ENCODE assay signal across 11 mouse cellular contexts in the genomic region with DNA sequence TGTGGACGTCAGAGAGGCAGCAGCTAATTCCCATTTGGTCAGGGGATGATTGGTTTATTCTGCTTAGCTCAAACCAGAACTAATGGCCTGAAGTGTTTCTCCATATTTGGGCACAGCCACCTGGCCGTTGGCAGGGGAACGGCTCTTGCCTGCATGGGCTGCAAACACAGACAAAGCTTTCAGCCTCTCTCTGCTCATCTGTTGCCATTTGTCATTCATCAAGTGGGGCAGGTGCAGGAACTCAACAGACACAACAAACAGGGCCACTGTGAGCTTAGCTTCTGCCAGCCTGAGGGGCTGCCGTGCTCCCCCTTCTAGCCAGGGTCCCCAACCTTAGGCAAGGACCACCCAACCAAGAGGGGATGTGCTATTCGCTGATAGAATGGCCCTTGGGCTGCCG. TPM values are rescaled to one million over a fixed set of nuclear protein-coding genes. Genes with fewer than 3 reads are reported as not detected.
DNase-seq lines count a peak whose midpoint lies in the region; ATAC-seq lines count a peak whose summit lies in the region.
"Had no signal": no experiment of that assay in that cellular context is flagged by ENCODE, and none has a peak within 500 bp of the region (broad histone marks: within the 10 kb centered on the region; RNA-seq: fewer than 3 reads in every experiment).

No protein-coding gene starts in this region.

- no peaks in the 10 kb centered on the region for H3K9me3 ChIP-seq in heart, embryonic 12.5 days (replicated peaks)

- ATAC-seq in heart, embryonic 12.5 days (ENCODE audit: insufficient number of reproducible peaks, low FRiP score): no peak

- peak; percentile 52 to 68 for DNase-seq in layer of hippocampus, adult 18-20 months (ENCODE audit: low spot score in 2 of 2)
- no peak for DNase-seq in layer of hippocampus, adult 9-10 months (ENCODE audit: low spot score)
- DNase-seq in embryo, embryonic 10.5 days (ENCODE audit: low spot score): peak; percentile 68
- DNase-seq in layer of hippocampus, adult 9-11 months: peak; percentile 69
- DNase-seq in retina, embryonic 14.5 days (ENCODE audit: low spot score): peak; percentile 30
- DNase-seq in urinary bladder, adult 18-20 months (ENCODE audit: low spot score in 2 of 2): no peak
- DNase-seq in thymus, postnatal 4 days: no peak

- peaks cover 18% of the 10 kb centered on the region for H3K4me1 ChIP-seq in heart, embryonic 12.5 days (replicated peaks)

- no peak overlapping the region for H3K27ac ChIP-seq in heart, embryonic 12.5 days (ENCODE audit: poor library complexity, severe bottlenecking)

- no peak overlapping the region for H3K4me2 ChIP-seq in heart, embryonic 12.5 days

- no peaks in the 10 kb centered on the region for H3K27me3 ChIP-seq in heart, embryonic 12.5 days (replicated peaks)

- WGBS in heart, embryonic 12.5 days: 59% methylated on average over 6 of the region's 6 CpGs

- H3K36me3 ChIP-seq in heart, embryonic 12.5 days: no peaks in the 10 kb centered on the region

- H3K4me3 ChIP-seq in heart, embryonic 12.5 days: no peak overlapping the region

- no peak overlapping the region for H3K9ac ChIP-seq in heart, embryonic 12.5 days

RNA-seq across cellular contexts. Expression of a gene that starts 10.9 kb away (rescaled TPM):
- not detected for total RNA-seq in layer of hippocampus, adult 18-20 months (2021)
- 1.8 and 2.0 TPM in 2 replicates for polyA plus RNA-seq in heart, embryonic 12.5 days (2016; fragmentation: Nextera tagmentation; extraction: Ambion mirVana)
- total RNA-seq: common myeloid progenitor, adult 5-6 weeks; hematopoietic stem cell, adult 5-6 weeks had no signal

RNA-seq across cellular contexts. Expression of a gene that starts 17.3 kb away (rescaled TPM):
- not detected for total RNA-seq in layer of hippocampus, adult 18-20 months (2021)
- polyA plus RNA-seq in heart, embryonic 12.5 days (2016; fragmentation: Nextera tagmentation; extraction: Ambion mirVana): 1.1 and 1.9 TPM in 2 replicates
- total RNA-seq: common myeloid progenitor, adult 5-6 weeks; hematopoietic stem cell, adult 5-6 weeks had no signal
- polyA plus RNA-seq: liver, embryonic 16.5 days had no signal

RNA-seq across cellular contexts. Expression of a gene that starts 60.0 kb away (rescaled TPM):
- not detected for total RNA-seq in layer of hippocampus, adult 18-20 months (2021)
- 2.9 and 3.1 TPM in 2 replicates for polyA plus RNA-seq in heart, embryonic 12.5 days (2016; fragmentation: Nextera tagmentation; extraction: Ambion mirVana)
- total RNA-seq: common myeloid progenitor, adult 5-6 weeks; hematopoietic stem cell, adult 5-6 weeks had no signal

Comparison
In these comparisons a context has a peak if more than half of its experiments do, and no peak if none do; other contexts are left out.
1. DNase-seq: peak in layer of hippocampus, adult 18-20 months (2 of 2), embryo, embryonic 10.5 days (single experiment), layer of hippocampus, adult 9-11 months (single experiment) and retina, embryonic 14.5 days (single experiment); none in layer of hippocampus, adult 9-10 months (single experiment), urinary bladder, adult 18-20 months (0 of 2) and thymus, postnatal 4 days (single experiment).